8 mouse cellular contexts compared by ENCODE assay signal in genomic region chr8:107151212-107151920, GRCm38 (mm10). TPM values are rescaled to one million over a fixed set of nuclear protein-coding genes. Genes with fewer than 3 reads are reported as not detected.
DNase-seq lines count a peak whose midpoint lies in the region; ATAC-seq and TF ChIP-seq lines count a peak whose summit lies in the region.

No protein-coding gene starts in this region.

- TF ChIP-seq POLR2A in bone marrow macrophage, adult 2 months (IDR thresholded peaks at IDR 0.05; ENCODE audit: borderline replicate concordance, low read depth, low read length), result no peak

- H3K36me3 ChIP-seq in neural tube, embryonic 11.5 days (ENCODE audit: control insufficient read depth, insufficient read depth, low read length), result peaks cover 8% of the 10 kb centered on the region

- no peaks in the 10 kb centered on the region for H3K9me3 ChIP-seq in neural tube, embryonic 11.5 days (ENCODE audit: control insufficient read depth, low read length)

- no peak for DNase-seq in left cerebral cortex, adult 2 months (ENCODE audit: extremely low spot score in 1 of 2, low spot score in 2 of 2)
- no peak for DNase-seq in left cerebral cortex, postnatal 36 days (ENCODE audit: low spot score in 2 of 2)
- DNase-seq in induced T-regulatory cell, adult 2 months (ENCODE audit: low read depth), result peak; percentile 39
- peak; percentile 18 for DNase-seq in neural tube, embryonic 11.5 days (ENCODE audit: low spot score)
- no peak for DNase-seq in right cerebral cortex, postnatal 36 days (ENCODE audit: low spot score in 2 of 2)
- DNase-seq in spleen, postnatal 10 days (ENCODE audit: low spot score in 2 of 2), result no peak
- no peak for DNase-seq in c-Kit-positive CD71-positive TER-119-positive erythroid progenitor cells, embryonic 14.5 days (ENCODE audit: low spot score)

- whole genome bisulfite sequencing in neural tube, embryonic 11.5 days, result 82% methylated on average over 7 of the region's 7 CpGs

- peak overlapping the region; percentile 55 for H3K4me3 ChIP-seq in left cerebral cortex, adult 2 months
- peak overlapping the region; percentile 97 for H3K4me3 ChIP-seq in bone marrow macrophage, adult 2 months (ENCODE audit: insufficient read depth, low read length)
- peak overlapping the region; percentile 57 for H3K4me3 ChIP-seq in neural tube, embryonic 11.5 days (ENCODE audit: low read depth, low read length)

- no peak for TF ChIP-seq CTCF in left cerebral cortex, adult 2 months (IDR thresholded peaks at IDR 0.05)
- TF ChIP-seq CTCF in bone marrow macrophage, adult 2 months (IDR thresholded peaks at IDR 0.05; ENCODE audit: low read depth, low read length), result no peak

- no peaks in the 10 kb centered on the region for H3K27me3 ChIP-seq in neural tube, embryonic 11.5 days (ENCODE audit: control insufficient read depth, insufficient read depth, low read length)

- no peak for ATAC-seq in neural tube, embryonic 11.5 days (ENCODE audit: insufficient read depth, low FRiP score, low TSS enrichment)

- peaks cover 9% of the 10 kb centered on the region for H3K4me1 ChIP-seq in bone marrow macrophage, adult 2 months (ENCODE audit: control insufficient read depth, insufficient read depth, low read length)
- peaks cover 5% of the 10 kb centered on the region; the same call in 1 of the 2 replicates for H3K4me1 ChIP-seq in neural tube, embryonic 11.5 days (ENCODE audit: control insufficient read depth, insufficient read depth, low read length)

- intact Hi-C loops in left cerebral cortex, adult 2 months (cut with DNase I), result loop anchor here (5.0 kb wide), 1 partner anchor 34 kb away; no protein-coding TSS in a partner anchor
- intact Hi-C loops in left cerebral cortex, postnatal 36 days (cut with DNase I), result loop anchor here (2.0 to 10.0 kb wide), 2 partner anchors 33 to 143 kb away; partner anchors contain the start of gene Nfat5

- peak overlapping the region; percentile 53 for H3K4me2 ChIP-seq in neural tube, embryonic 11.5 days (ENCODE audit: low read depth)

- peak overlapping the region; percentile 67 for H3K9ac ChIP-seq in neural tube, embryonic 11.5 days (ENCODE audit: low read length)

- no peak overlapping the region for H3K27ac ChIP-seq in left cerebral cortex, adult 2 months
- peak overlapping the region; percentile 4; the same call in 1 of the 2 replicates for H3K27ac ChIP-seq in bone marrow macrophage, adult 2 months (ENCODE audit: insufficient read depth, low read depth, low read length)
- no peak overlapping the region for H3K27ac ChIP-seq in neural tube, embryonic 11.5 days (ENCODE audit: low read depth, low read length)

RNA-seq across cellular contexts. Expression of gene Cyb5b, which starts 0.9 kb away (rescaled TPM):
- total RNA-seq in left cerebral cortex, adult 2 months (2021), result 10 to 100 TPM; 92.3 to 93.6 TPM
- total RNA-seq in left cerebral cortex, postnatal 36 days (2021), result 10 to 100 TPM; 88.3 to 91.7 TPM
- 43.3 and 47.8 TPM in 2 replicates for polyA plus RNA-seq in bone marrow macrophage, adult 2 months (2012; ENCODE audit: insufficient read depth, insufficient read length, missing spikeins)
- polyA plus RNA-seq in neural tube, embryonic 11.5 days (2014; fragmentation: Nextera tagmentation; extraction: Ambion mirVana), result 164 and 165 TPM in 2 replicates

RNA-seq across cellular contexts. Expression of gene Terf2, which starts 55.0 kb away (rescaled TPM):
- total RNA-seq in left cerebral cortex, adult 2 months (2021), result 10 to 100 TPM; 39.1 to 39.2 TPM
- 10 to 100 TPM; 37.9 to 38.3 TPM for total RNA-seq in left cerebral cortex, postnatal 36 days (2021)
- polyA plus RNA-seq in bone marrow macrophage, adult 2 months (2012; ENCODE audit: insufficient read depth, insufficient read length, missing spikeins), result 34.2 and 36.0 TPM in 2 replicates
- 15.0 and 15.5 TPM in 2 replicates for polyA plus RNA-seq in neural tube, embryonic 11.5 days (2014; fragmentation: Nextera tagmentation; extraction: Ambion mirVana)

Comparison
In these comparisons a context has a peak if more than half of its experiments do, and no peak if none do; other contexts are left out.
1. DNase-seq: peak in induced T-regulatory cell, adult 2 months (single experiment) and neural tube, embryonic 11.5 days (single experiment); none in left cerebral cortex, adult 2 months (0 of 2), left cerebral cortex, postnatal 36 days (0 of 2), right cerebral cortex, postnatal 36 days (0 of 2), spleen, postnatal 10 days (0 of 2) and c-Kit-positive CD71-positive TER-119-positive erythroid progenitor cells, embryonic 14.5 days (single experiment).
2. Peak in every context shown above with its lines, with median percentiles within 50 percentile points of each other: H3K4me3 ChIP-seq.